Mouse (Mus musculus) ovary, postnatal 36 days (tissue): Measurements from ENCODE around the gene Zbtb1.

Source experiments
- DNase-seq: peaks from one replicate; pipeline ENCODE4 v3.0.0; 2022; ENCODE audit warnings: low spot score, mixed read lengths

The Zbtb1 gene

GRCm38 (mm10) chr12:76369978-76370830 is at the start of gene Zbtb1:
Gene Zbtb1, plus strand, starts transcription at chr12:76370266.
- peak; percentile 87 for DNase-seq

DNA sequence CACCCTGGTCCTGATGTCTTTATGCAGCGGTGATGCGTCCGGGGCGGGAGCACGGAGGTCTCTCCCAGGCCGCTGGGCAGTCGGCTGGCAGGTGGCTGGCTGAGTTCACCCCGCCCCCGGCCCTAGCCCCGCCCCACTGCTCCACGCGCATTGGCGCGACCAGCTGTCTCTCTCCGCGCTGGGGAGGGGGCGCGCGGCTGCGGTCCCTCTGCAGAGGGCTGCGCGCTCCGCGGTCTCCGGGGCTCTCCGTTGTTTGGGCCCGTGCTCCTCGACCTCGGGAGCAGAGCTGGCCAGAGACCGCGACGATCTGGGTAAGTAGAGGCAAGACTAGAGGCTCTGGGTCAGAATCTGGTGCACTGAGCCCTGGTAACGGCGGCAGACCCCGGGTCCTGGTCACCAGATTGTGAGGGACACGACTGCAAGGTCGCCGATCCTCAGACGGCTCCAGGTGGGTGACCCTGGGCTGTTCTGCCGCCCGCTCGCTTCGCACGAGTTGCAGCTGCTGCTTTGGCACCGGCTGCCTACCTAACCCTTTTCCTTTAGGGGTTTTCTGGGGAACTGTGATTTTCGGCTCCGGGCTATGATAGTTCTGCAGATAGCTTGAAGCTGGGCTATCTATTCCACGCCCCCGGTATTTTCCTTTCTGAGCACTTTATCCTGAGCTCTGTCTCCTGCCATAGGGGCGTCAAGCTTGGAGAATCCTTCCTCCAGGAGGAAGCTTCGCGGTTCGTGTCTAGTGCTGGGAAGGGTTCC is 45.2 kb upstream of the Zbtb1 start, which contains the start of gene Akap5:
Gene Akap5, plus strand, starts transcription at position 213 of the 753 bp plus-strand sequence.
- peak; percentile 63 for DNase-seq

- DNase-seq: no peak
These were observed 43.4 kb upstream of the Zbtb1 start for GRCm38 (mm10) chr12:76326437-76327220.

DNA sequence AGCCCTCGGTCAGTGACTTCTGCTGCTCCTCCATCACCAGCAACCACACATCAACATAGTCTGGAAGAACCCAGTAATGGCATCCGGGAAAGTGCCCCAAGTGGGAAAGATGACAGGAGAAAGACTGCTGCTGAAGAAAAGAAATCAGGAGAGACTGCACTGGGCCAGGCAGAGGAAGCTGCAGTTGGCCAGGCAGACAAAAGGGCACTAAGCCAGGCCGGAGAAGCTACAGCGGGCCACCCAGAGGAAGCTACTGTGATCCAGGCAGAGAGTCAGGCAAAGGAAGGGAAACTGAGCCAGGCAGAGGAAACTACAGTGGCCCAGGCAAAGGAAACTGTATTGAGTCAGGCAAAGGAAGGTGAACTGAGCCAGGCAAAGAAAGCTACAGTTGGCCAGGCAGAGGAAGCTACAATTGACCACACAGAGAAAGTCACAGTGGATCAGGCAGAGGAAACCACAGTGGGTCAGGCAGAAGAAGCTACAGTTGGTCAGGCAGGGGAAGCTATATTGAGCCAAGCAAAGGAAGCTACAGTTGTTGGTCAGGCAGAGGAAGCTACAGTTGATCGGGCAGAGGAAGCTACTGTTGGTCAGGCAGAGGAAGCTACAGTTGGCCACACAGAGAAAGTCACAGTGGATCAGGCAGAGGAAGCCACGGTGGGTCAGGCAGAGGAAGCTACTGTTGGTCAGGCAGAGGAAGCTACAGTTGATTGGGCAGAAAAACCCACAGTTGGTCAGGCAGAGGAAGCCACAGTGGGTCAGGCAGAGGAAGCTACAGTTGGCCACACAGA is 41.3 kb upstream of the Zbtb1 start:
- DNase-seq: no peak

DNA sequence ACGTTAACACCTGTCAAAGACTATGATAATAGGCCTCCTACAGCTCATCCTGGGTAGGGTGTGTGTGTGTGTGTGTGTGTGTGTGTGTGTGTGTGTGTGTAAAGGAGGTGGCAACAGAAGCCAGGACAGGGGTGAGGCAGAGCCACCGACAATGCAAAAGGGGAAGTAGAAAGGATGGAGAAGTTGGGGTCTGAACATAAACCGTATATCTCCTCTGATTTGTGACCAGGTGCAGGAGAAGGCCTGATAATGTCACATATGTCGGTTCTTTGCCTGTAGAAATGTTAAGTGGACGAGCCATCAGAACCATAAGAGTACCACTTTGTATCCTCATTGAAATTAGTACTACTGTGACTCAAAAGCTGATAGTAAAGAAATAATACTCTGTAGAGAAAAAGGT is 36.4 kb upstream of the Zbtb1 start:
- DNase-seq: no peak

- DNase-seq: no peak
These were observed 34.4 kb upstream of the Zbtb1 start for GRCm38 (mm10) chr12:76335641-76336040.

GRCm38 (mm10) chr12:76336111-76336965 is 33.7 kb upstream of the Zbtb1 start:
- DNase-seq: no peak

- DNase-seq: no peak
These were observed 29.0 kb upstream of the Zbtb1 start for GRCm38 (mm10) chr12:76341080-76341479.

GRCm38 (mm10) chr12:76345759-76346455 is 24.2 kb upstream of the Zbtb1 start:
- DNase-seq: no peak

DNA sequence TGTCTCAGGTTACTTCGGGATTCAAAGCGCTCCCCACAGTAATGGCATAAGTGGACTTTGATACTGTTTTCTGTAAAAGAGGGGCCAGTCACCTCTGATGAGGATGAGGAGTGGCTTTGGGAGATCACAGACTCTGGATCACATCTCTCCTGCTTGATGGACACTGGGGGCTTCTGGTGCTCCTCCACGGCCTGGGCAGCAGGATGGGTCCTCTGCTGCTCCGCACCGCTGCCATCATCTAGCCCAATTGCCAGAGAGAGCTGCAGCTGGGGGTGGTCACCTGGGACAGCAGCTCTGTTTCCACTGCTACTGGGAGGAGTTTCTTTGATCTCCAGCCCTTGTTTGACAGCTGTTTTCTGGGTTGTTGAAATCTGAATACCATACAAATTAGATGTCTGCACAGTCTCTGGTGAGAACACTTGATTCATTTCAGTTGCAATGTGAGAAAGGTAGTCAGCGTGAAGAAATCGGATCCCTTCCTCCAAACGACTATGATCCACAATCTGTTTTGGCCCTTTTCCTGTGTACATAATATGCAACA is 20.3 kb upstream of the Zbtb1 start:
- DNase-seq: no peak

GRCm38 (mm10) chr12:76360868-76361267 is 9.2 kb upstream of the Zbtb1 start:
- no peak for DNase-seq

DNA sequence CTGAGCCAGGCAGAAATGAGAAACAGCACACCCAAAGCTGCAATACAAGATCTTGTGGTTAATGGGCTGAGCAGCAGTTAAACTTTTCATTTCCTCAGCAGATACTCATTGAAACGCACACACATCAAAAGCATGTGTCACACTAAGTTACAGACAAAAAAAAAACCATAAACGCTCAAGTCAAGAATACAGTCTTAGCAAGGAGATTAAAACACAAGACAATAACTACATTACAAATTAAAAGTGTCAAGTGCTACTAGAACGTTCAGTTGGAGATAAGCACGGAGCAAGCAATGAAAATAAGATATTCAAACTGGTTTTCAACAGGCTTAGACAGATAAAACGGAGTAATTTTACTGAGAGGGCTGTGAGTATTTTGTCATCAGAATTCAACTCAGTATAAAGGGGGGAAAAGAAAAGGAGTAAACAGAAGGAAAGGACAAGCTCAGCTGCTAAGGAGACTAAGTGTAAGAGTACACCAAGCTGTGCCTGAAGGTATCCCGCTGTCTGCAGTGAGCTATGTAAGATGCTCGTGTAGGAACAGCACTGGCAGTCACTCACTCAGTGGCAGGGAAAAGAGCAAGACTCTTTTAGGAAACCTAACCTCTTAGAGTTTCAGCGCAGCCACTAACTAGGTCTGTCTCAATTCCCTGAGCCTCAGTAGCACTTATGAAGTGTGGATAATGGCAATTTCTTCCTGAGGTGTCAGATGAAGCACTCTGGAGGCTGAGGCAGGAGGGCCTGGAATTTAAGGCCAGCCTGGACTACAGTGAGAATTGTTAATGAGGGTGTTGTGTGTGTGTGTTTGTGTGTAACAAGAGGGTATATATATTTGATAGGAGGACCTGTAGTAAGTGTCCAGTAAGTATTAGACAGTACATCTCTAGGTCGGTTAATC is 8.4 kb upstream of the Zbtb1 start:
- no peak for DNase-seq

DNA sequence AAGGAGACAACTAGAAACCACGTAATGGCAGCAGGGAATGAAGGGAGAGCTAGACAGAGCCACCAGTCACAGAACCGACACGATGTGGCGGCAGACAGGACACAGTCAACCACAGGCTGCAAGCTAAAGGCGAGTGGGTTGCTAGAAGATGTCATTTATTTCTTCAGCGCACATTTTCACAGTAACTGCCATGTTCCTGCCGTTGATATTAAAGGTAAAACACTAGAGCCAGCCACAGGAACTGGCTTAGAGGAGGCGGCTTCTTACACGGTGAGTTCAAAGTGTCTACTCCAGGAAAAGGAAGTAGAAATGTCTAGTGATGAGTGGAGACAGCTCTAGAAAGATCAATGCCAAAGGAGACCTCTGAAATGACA is 7.8 kb upstream of the Zbtb1 start:
- DNase-seq: no peak

- no peak for DNase-seq
These were observed 3.8 kb upstream of the Zbtb1 start for GRCm38 (mm10) chr12:76366276-76366675.

DNA sequence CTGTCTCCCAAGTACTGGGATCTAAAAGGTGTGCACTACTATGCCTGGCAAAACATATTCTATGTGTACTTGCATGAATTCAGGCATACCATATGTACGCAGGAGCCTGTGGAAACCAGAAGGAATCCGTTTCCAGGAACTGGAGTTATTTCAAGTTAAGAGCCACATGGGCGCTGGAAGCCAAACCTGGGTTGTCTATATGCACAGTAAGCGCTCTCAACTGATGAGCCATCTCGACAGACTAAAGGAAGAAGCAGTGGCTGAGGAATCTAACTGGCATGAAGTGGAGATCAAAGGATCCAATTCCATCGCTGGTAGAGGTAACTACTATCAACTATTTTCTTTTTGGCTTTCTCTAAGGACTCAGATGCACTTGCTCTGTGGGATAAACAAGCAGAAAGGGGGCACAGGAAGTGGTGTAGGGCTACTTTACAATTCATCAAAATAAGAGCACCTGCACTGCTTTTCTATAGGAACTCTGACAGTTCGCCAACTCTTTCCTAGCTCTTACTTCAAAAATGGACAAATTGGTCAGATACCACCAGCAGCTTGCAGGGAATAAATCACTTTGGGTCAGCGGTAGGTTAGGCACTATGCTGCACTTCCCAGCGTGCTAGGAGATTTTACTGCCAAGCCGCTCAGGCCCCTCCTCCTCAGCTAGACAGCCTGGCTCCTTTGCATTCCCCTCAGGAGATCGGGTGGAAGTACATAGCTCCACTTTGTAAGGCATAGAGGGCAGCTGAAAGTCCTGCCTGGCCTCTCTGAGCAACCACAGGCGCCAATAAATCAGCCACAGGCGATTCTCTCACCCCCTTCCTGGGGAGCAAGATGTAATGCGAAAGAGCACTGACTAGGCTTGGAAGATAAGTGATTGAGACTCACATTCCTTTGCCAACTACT is 2.7 kb upstream of the Zbtb1 start:
- DNase-seq: no peak

DNA sequence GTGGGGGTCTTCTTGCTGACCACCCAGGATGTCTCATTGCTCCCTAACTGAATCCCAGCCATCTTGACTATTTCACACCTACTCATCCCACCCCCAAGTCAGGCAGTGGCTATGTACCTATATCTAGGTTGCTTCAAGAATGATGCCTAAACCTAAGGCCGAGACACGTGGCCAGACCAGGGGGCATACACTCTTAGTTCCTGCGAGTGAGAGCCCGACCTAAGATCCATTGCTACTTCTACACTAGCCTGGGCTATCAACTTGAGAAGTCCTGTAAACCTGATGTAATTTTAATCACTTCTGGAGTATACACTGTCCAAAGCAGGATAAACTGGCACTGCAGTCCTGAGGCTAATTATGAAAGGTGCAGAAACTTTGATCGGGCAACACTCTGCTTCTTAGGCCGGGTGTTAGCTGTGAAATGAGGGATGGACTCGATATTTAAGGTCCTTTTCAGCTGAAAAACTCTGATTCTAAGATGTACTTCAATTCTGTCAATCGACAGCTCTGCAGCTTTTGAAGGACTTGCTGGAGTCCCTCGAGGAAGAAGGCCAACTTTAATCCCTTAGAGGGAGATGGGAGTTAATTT is 1.8 kb upstream of the Zbtb1 start:
- DNase-seq: no peak

DNA sequence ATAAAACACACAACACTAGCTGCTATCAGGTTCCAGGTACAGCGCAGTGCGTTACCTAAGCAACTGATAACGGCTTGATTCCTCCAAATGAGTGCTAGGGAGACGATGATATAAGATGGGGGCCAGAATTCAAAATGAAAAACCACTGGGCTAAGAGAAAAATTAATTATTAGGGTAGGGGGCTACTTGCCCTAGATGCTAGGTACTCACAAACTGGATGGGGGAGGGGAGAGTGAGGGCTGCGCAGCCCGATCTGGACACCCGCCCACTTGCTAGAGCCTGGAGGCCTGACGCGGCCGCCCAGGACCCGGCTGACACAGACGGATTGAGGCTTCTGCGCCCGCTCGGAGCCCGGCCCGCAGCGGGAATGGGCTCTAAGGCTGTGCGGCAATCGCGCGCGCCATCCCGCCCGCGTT is 1.3 kb upstream of the Zbtb1 start:
- no peak for DNase-seq
